Mouse (Mus musculus): Measurements from ENCODE around the gene Dennd1a. TPM values are rescaled to one million over a fixed set of nuclear protein-coding genes. Genes with fewer than 3 reads are reported as not detected.

Dennd1a gene
- polyA plus RNA-seq, 1 experiment: 7.7 TPM

- H3K79me2 ChIP-seq (ENCODE audit: control insufficient read depth, insufficient read depth): no peaks in the 10 kb centered on the region
- no peaks in the 10 kb centered on the region for H3K27me3 ChIP-seq (ENCODE audit: control insufficient read depth, insufficient read depth, insufficient read length)
- peaks cover 2% of the 10 kb centered on the region for H3K79me3 ChIP-seq (ENCODE audit: low read depth)
- H3ac ChIP-seq (ENCODE audit: control insufficient read depth, insufficient read length, low read depth): no peak overlapping the region
- H3K36me3 ChIP-seq (ENCODE audit: control insufficient read depth, insufficient read depth): no peaks in the 10 kb centered on the region
- no peak overlapping the region for H3K4me3 ChIP-seq (ENCODE audit: insufficient read depth, poor library complexity, severe bottlenecking)
- TF ChIP-seq MYOD1 (IDR thresholded peaks at IDR 0.05; ENCODE audit: control insufficient read depth, insufficient read length, low read depth) (no peak), FOSL1 (IDR thresholded peaks at IDR 0.05; ENCODE audit: insufficient read depth, low read length, poor library complexity, severe bottlenecking) (no peak), MAX (IDR thresholded peaks at IDR 0.05) (no peak), CEBPB (IDR thresholded peaks at IDR 0.05; ENCODE audit: low read depth) (no peak), MYOG (IDR thresholded peaks at IDR 0.05; ENCODE audit: control insufficient read depth, extremely low read depth, insufficient read length) (no peak), CTCF (IDR thresholded peaks at IDR 0.05; ENCODE audit: control insufficient read depth, insufficient read depth, insufficient read length) (no peak), USF1 (IDR thresholded peaks at IDR 0.05; ENCODE audit: low read depth) (no peak)
Observed at GRCm38 (mm10) chr2:38139536-38139935, 147.7 kb downstream of the Dennd1a start.

- Histone ChIP-seq H3K27me3 (ENCODE audit: control insufficient read depth, insufficient read depth, insufficient read length) (no peaks in the 10 kb centered on the region), H3K79me2 (ENCODE audit: control insufficient read depth, insufficient read depth) (no peaks in the 10 kb centered on the region), H3K4me3 (ENCODE audit: insufficient read depth, poor library complexity, severe bottlenecking) (no peak overlapping the region), H3K79me3 (ENCODE audit: low read depth) (peaks cover 2% of the 10 kb centered on the region), H3K36me3 (ENCODE audit: control insufficient read depth, insufficient read depth) (no peaks in the 10 kb centered on the region), H3ac (ENCODE audit: control insufficient read depth, insufficient read length, low read depth) (no peak overlapping the region)
- TF ChIP-seq MAX (IDR thresholded peaks at IDR 0.05): no peak
- no peak for TF ChIP-seq FOSL1 (IDR thresholded peaks at IDR 0.05; ENCODE audit: insufficient read depth, low read length, poor library complexity, severe bottlenecking)
- TF ChIP-seq CEBPB (IDR thresholded peaks at IDR 0.05; ENCODE audit: low read depth): no peak
- TF ChIP-seq MYOD1 (IDR thresholded peaks at IDR 0.05; ENCODE audit: control insufficient read depth, insufficient read length, low read depth): no peak
- no peak for TF ChIP-seq MYOG (IDR thresholded peaks at IDR 0.05; ENCODE audit: control insufficient read depth, extremely low read depth, insufficient read length)
- no peak for TF ChIP-seq CTCF (IDR thresholded peaks at IDR 0.05; ENCODE audit: control insufficient read depth, insufficient read depth, insufficient read length)
- no peak for TF ChIP-seq USF1 (IDR thresholded peaks at IDR 0.05; ENCODE audit: low read depth)
Observed at GRCm38 (mm10) chr2:38137086-38137485, 150.1 kb downstream of the Dennd1a start.

- TF ChIP-seq FOSL1 (IDR thresholded peaks at IDR 0.05; ENCODE audit: insufficient read depth, low read length, poor library complexity, severe bottlenecking) (no peak), MYOD1 (IDR thresholded peaks at IDR 0.05; ENCODE audit: control insufficient read depth, insufficient read length, low read depth) (no peak), CTCF (IDR thresholded peaks at IDR 0.05; ENCODE audit: control insufficient read depth, insufficient read depth, insufficient read length) (no peak), MYOG (IDR thresholded peaks at IDR 0.05; ENCODE audit: control insufficient read depth, extremely low read depth, insufficient read length) (no peak), USF1 (IDR thresholded peaks at IDR 0.05; ENCODE audit: low read depth) (no peak), MAX (IDR thresholded peaks at IDR 0.05) (no peak), CEBPB (IDR thresholded peaks at IDR 0.05; ENCODE audit: low read depth) (no peak)
- H3K36me3 ChIP-seq (ENCODE audit: control insufficient read depth, insufficient read depth): no peaks in the 10 kb centered on the region
- H3K79me2 ChIP-seq (ENCODE audit: control insufficient read depth, insufficient read depth): no peaks in the 10 kb centered on the region
- no peak overlapping the region for H3K4me3 ChIP-seq (ENCODE audit: insufficient read depth, poor library complexity, severe bottlenecking)
- no peaks in the 10 kb centered on the region for H3K79me3 ChIP-seq (ENCODE audit: low read depth)
- no peak overlapping the region for H3ac ChIP-seq (ENCODE audit: control insufficient read depth, insufficient read length, low read depth)
- no peaks in the 10 kb centered on the region for H3K27me3 ChIP-seq (ENCODE audit: control insufficient read depth, insufficient read depth, insufficient read length)
Observed at GRCm38 (mm10) chr2:38135427-38135826, 151.8 kb downstream of the Dennd1a start.

GRCm38 (mm10) chr2:38133036-38133825 is 154.0 kb downstream of the Dennd1a start:
- no peaks in the 10 kb centered on the region for H3K27me3 ChIP-seq (ENCODE audit: control insufficient read depth, insufficient read depth, insufficient read length)
- H3K79me2 ChIP-seq (ENCODE audit: control insufficient read depth, insufficient read depth): no peaks in the 10 kb centered on the region
- H3K36me3 ChIP-seq (ENCODE audit: control insufficient read depth, insufficient read depth): no peaks in the 10 kb centered on the region
- TF ChIP-seq CEBPB (IDR thresholded peaks at IDR 0.05; ENCODE audit: low read depth): peak; percentile 45
- TF ChIP-seq MAX (IDR thresholded peaks at IDR 0.05): peak; percentile 74
- peak; percentile 50 for TF ChIP-seq MYOD1 (IDR thresholded peaks at IDR 0.05; ENCODE audit: control insufficient read depth, insufficient read length, low read depth)
- TF ChIP-seq USF1 (IDR thresholded peaks at IDR 0.05; ENCODE audit: low read depth): no peak
- no peaks in the 10 kb centered on the region for H3K79me3 ChIP-seq (ENCODE audit: low read depth)
- H3K4me3 ChIP-seq (ENCODE audit: insufficient read depth, poor library complexity, severe bottlenecking): no peak overlapping the region
- H3ac ChIP-seq (ENCODE audit: control insufficient read depth, insufficient read length, low read depth): no peak overlapping the region

- H3ac ChIP-seq (ENCODE audit: control insufficient read depth, insufficient read length, low read depth): no peak overlapping the region
- no peaks in the 10 kb centered on the region for H3K27me3 ChIP-seq (ENCODE audit: control insufficient read depth, insufficient read depth, insufficient read length)
- H3K79me3 ChIP-seq (ENCODE audit: low read depth): no peaks in the 10 kb centered on the region
Observed at GRCm38 (mm10) chr2:38132233-38132822, 154.9 kb downstream of the Dennd1a start.

More at GRCm38 (mm10) chr2:38132233-38132822, 154.9 kb downstream of the Dennd1a start:
- Histone ChIP-seq H3K4me3 (ENCODE audit: insufficient read depth, poor library complexity, severe bottlenecking) (no peak overlapping the region), H3K36me3 (ENCODE audit: control insufficient read depth, insufficient read depth) (no peaks in the 10 kb centered on the region), H3K79me2 (ENCODE audit: control insufficient read depth, insufficient read depth) (no peaks in the 10 kb centered on the region)
- TF ChIP-seq USF1 (IDR thresholded peaks at IDR 0.05; ENCODE audit: low read depth) (no peak), FOSL1 (IDR thresholded peaks at IDR 0.05; ENCODE audit: insufficient read depth, low read length, poor library complexity, severe bottlenecking) (no peak), MAX (IDR thresholded peaks at IDR 0.05) (no peak)

All from C2C12 (cell line).